Mouse (Mus musculus): ENCODE measurements around the gene Dedd. TPM values are rescaled to one million over a fixed set of nuclear protein-coding genes. Genes with fewer than 3 reads are reported as not detected.

Gene Dedd
- 10 to 100 TPM; 40.6 to 43.6 TPM for total RNA-seq (2023)

GRCm38 (mm10) chr1:171328839-171329432 lies at the start of gene Dedd:
Gene Dedd, plus strand, starts transcription at chr1:171329145.

GRCm38 (mm10) chr1:171280916-171281527 lies 47.9 kb upstream of the Dedd start, which contains the start of gene Ppox:
Gene Ppox, minus strand, starts transcription at chr1:171281186.

GRCm38 (mm10) chr1:171287136-171288081 lies 41.5 kb upstream of the Dedd start, which contains the start of gene Usp21:
Gene Usp21, minus strand, starts transcription at chr1:171287991.

GRCm38 (mm10) chr1:171294298-171295062 lies 34.5 kb upstream of the Dedd start, which contains the start of gene Ufc1:
Gene Ufc1, minus strand, starts transcription at chr1:171295024.

GRCm38 (mm10) chr1:171345225-171346094 lies 16.5 kb downstream of the Dedd start, which contains the start of the genes Nit1 and Pfdn2:
Gene Nit1, minus strand, starts transcription at chr1:171345646.
Gene Pfdn2, plus strand, starts transcription at chr1:171345670.

GRCm38 (mm10) chr1:171360656-171361055 lies 31.7 kb downstream of the Dedd start, which contains the start of gene Klhdc9:
Gene Klhdc9, minus strand, starts transcription at chr1:171360798.

GRCm38 (mm10) chr1:171369845-171370556 lies 41.1 kb downstream of the Dedd start, which contains the start of gene Nectin4:
Gene Nectin4, plus strand, starts transcription at chr1:171370099.

GRCm38 (mm10) chr1:171388376-171389102 lies 59.6 kb downstream of the Dedd start, which contains the start of gene Arhgap30:
Gene Arhgap30, plus strand, starts transcription at chr1:171388954.

Other genes starting within 250 kb of the Dedd start
- gene Cfap126, start 215.2 kb upstream of the Dedd start, total RNA-seq (2023) = 1 to 10 TPM in 1 of 2 experiments, under 1 TPM in 1; 0.75 to 1.0 TPM
- 100 to 1,000 TPM in 1 of 2 experiments, 10 to 100 TPM in 1; 81.8 to 104 TPM for gene Sdhc, start 178.5 kb upstream of the Dedd start, total RNA-seq (2023)
- not detected for gene Mpz, start 178.4 kb upstream of the Dedd start, total RNA-seq (2023)
- gene Pcp4l1, start 132.9 kb upstream of the Dedd start, total RNA-seq (2023) = not detected
- not detected for gene Nr1i3, start 115.2 kb upstream of the Dedd start, total RNA-seq (2023)
- gene Tomm40l, start 106.6 kb upstream of the Dedd start, total RNA-seq (2023) = 10 to 100 TPM; 21.2 to 22.8 TPM
- gene Apoa2, start 104.1 kb upstream of the Dedd start, total RNA-seq (2023) = not detected
- 1 to 10 TPM; 1.5 to 6.4 TPM for gene Fcer1g, start 94.8 kb upstream of the Dedd start, total RNA-seq (2023)
- not detected for gene Adamts4, start 78.7 kb upstream of the Dedd start, total RNA-seq (2023)
- 100 to 1,000 TPM; 131 to 140 TPM for gene Ndufs2, start 77.8 kb upstream of the Dedd start, total RNA-seq (2023)
- 100 to 1,000 TPM in 1 of 2 experiments, 10 to 100 TPM in 1; 96.6 to 105 TPM for gene B4galt3, start 58.8 kb upstream of the Dedd start, total RNA-seq (2023)
- 10 to 100 TPM; 62.8 to 71.7 TPM for gene Ppox, start 48.0 kb upstream of the Dedd start, total RNA-seq (2023)
- 10 to 100 TPM; 59.3 to 66.9 TPM for gene Usp21, start 41.2 kb upstream of the Dedd start, total RNA-seq (2023)
- 10 to 100 TPM; 46.1 to 46.6 TPM for gene Ufc1, start 34.1 kb upstream of the Dedd start, total RNA-seq (2023)
- gene Nit1, start 16.5 kb downstream of the Dedd start, total RNA-seq (2023) = 10 to 100 TPM; 29.2 to 29.4 TPM
- gene Pfdn2, start 16.5 kb downstream of the Dedd start, total RNA-seq (2023) = 10 to 100 TPM; 57.3 to 70.0 TPM
- under 1 TPM in 1 of 2 experiments, not detected in 1; 0.70 TPM for gene Klhdc9, start 31.7 kb downstream of the Dedd start, total RNA-seq (2023)
- under 1 TPM in 1 of 2 experiments, not detected in 1; 0.32 TPM for gene Nectin4, start 41.0 kb downstream of the Dedd start, total RNA-seq (2023)
- gene Arhgap30, start 59.8 kb downstream of the Dedd start, total RNA-seq (2023) = 100 to 1,000 TPM; 326 to 330 TPM
- 100 to 1,000 TPM; 190 to 199 TPM for gene Usf1, start 82.2 kb downstream of the Dedd start, total RNA-seq (2023)
- gene Tstd1, start 89.7 kb downstream of the Dedd start, total RNA-seq (2023) = 10 to 100 TPM; 13.0 to 13.2 TPM
- 1 to 10 TPM in 1 of 2 experiments, under 1 TPM in 1; 0.64 to 1.3 TPM for gene F11r, start 108.4 kb downstream of the Dedd start, total RNA-seq (2023)
- 10 to 100 TPM in 1 of 2 experiments, 1 to 10 TPM in 1; 8.3 to 10.2 TPM for gene Alyref2, start 174.3 kb downstream of the Dedd start, total RNA-seq (2023)
- not detected for gene Itln1, start 206.1 kb downstream of the Dedd start, total RNA-seq (2023)
- gene Cd244a, start 230.0 kb downstream of the Dedd start, total RNA-seq (2023) = 10 to 100 TPM; 13.3 to 15.7 TPM